Mouse (Mus musculus): ENCODE results near the gene Jak2. TPM values are rescaled to one million over a fixed set of nuclear protein-coding genes. Genes with fewer than 3 reads are reported as not detected.
A peak's percentile ranks its signal among the peaks of the same experiment; 100 is the strongest.

Jak2 gene
- polyA plus RNA-seq, 1 experiment from 2014 or later = 8.8 TPM

DNA sequence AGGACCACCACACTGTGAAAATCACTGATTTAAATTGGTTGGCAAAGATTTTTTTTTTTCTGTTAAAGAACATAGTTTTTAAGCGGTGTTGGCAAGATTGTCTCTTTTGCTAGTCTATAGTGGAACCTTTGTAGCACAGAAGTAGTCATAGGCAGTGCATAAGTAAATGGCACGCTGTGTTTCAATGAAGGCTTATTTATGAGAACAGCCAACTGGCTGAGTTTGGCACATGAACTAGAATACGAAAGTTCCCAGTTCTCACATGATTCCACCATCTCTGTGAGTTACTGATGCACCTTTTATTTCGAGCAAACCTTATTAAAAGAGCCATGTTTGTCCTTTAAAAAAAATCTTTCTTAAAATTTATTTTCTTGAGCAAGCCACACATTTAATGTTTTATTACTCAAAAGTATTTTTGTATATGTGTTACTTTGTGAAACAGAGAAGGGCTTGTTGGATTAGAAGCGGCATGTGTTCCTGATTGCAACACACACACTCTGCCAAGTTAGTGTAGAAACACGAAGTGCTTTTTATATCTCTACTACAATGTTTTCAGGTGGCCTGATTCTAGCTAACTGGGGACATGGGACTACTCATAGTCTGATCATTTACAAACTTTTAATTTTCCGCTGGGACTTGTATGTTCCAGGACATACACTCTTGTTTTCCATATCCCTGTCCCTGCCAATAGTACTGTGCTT lies 3.8 kb downstream of the Jak2 start:
- Histone ChIP-seq H3K4me1 (peaks cover 16% of the 10 kb centered on the region), H3K4me3 (replicated peaks) (no peak overlapping the region), H3K36me3 (no peaks in the 10 kb centered on the region), H3K4me2 (no peak overlapping the region), H3K27me3 (no peaks in the 10 kb centered on the region), H3K9ac (no peak overlapping the region), H3K27ac (no peak overlapping the region), H3K9me3 (replicated peaks) (no peaks in the 10 kb centered on the region)
- no peak for ATAC-seq (replicated peaks; ENCODE audit: low FRiP score)
- 91% methylated on average over 7 of the region's 7 CpGs for WGBS

- Histone ChIP-seq H3K9ac (no peak overlapping the region), H3K9me3 (replicated peaks) (no peaks in the 10 kb centered on the region), H3K4me2 (no peak overlapping the region), H3K36me3 (peaks cover 4% of the 10 kb centered on the region), H3K4me3 (replicated peaks) (no peak overlapping the region), H3K4me1 (no peaks in the 10 kb centered on the region), H3K27ac (no peak overlapping the region), H3K27me3 (no peaks in the 10 kb centered on the region)
- WGBS = 79% methylated on average over 9 of the region's 9 CpGs
- ATAC-seq (replicated peaks; ENCODE audit: low FRiP score) = no peak
Observed at GRCm38 (mm10) chr19:29261638-29262037, 10.0 kb downstream of the Jak2 start.

GRCm38 (mm10) chr19:29263492-29263891 lies 11.9 kb downstream of the Jak2 start:
- no peak overlapping the region for H3K9ac ChIP-seq
- H3K4me2 ChIP-seq = no peak overlapping the region
- H3K27me3 ChIP-seq = no peaks in the 10 kb centered on the region
- no peak for ATAC-seq (replicated peaks; ENCODE audit: low FRiP score)
- no peaks in the 10 kb centered on the region for H3K4me1 ChIP-seq
- no peak overlapping the region for H3K4me3 ChIP-seq (replicated peaks)
- H3K27ac ChIP-seq = no peak overlapping the region
- WGBS = 89% methylated on average over 1 of the region's 1 CpGs
- no peaks in the 10 kb centered on the region for H3K9me3 ChIP-seq (replicated peaks)
- peaks cover 4% of the 10 kb centered on the region for H3K36me3 ChIP-seq

GRCm38 (mm10) chr19:29265538-29265937 lies 13.9 kb downstream of the Jak2 start:
- Histone ChIP-seq H3K27me3 (no peaks in the 10 kb centered on the region), H3K4me3 (replicated peaks) (no peak overlapping the region), H3K9me3 (replicated peaks) (no peaks in the 10 kb centered on the region), H3K36me3 (peaks cover 4% of the 10 kb centered on the region), H3K4me2 (no peak overlapping the region), H3K4me1 (peaks cover 5% of the 10 kb centered on the region; the same call in 1 of the 2 replicates), H3K9ac (no peak overlapping the region), H3K27ac (0 out of 2 replicates have a peak overlapping the region, but pooled peaks have one; percentile 14)
- 66% methylated on average over 5 of the region's 5 CpGs for WGBS
- ATAC-seq (replicated peaks; ENCODE audit: low FRiP score) = no peak

GRCm38 (mm10) chr19:29267075-29267868 lies 15.6 kb downstream of the Jak2 start:
- Histone ChIP-seq H3K4me1 (peaks cover 5% of the 10 kb centered on the region; the same call in 1 of the 2 replicates), H3K9ac (no peak overlapping the region), H3K27ac (no peak overlapping the region), H3K36me3 (peaks cover 9% of the 10 kb centered on the region), H3K27me3 (no peaks in the 10 kb centered on the region), H3K9me3 (replicated peaks) (no peaks in the 10 kb centered on the region), H3K4me2 (no peak overlapping the region), H3K4me3 (replicated peaks) (no peak overlapping the region)
- no peak for ATAC-seq (replicated peaks; ENCODE audit: low FRiP score)
- 86% methylated on average over 4 of the region's 4 CpGs for WGBS

- no peak for ATAC-seq (replicated peaks; ENCODE audit: low FRiP score)
Observed at GRCm38 (mm10) chr19:29268788-29269321, 17.2 kb downstream of the Jak2 start.

DNA sequence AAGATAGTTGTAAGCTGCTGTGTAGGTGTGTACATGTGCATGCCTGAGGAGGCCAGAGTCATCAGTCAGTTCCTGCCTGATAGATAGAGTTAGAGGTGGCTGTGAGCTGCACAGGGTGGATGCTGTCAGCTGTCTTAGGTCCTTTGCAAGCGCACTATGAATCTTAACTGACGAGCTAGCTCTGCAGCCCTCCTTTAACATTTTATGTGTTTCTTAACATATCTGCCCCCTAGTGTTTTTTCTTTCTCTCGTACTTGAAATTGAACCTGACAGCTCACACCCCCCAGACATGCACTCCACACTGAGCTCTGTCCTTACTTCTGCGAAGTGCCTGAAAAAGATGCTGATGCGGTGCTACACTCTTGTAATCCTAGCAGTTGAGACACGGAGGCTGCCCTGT lies 18.6 kb downstream of the Jak2 start:
- no peak for ATAC-seq (replicated peaks; ENCODE audit: low FRiP score)
- Histone ChIP-seq H3K27me3 (no peaks in the 10 kb centered on the region), H3K4me1 (peaks cover 5% of the 10 kb centered on the region; the same call in 1 of the 2 replicates), H3K36me3 (peaks cover 12% of the 10 kb centered on the region; the same call in 1 of the 2 replicates), H3K4me2 (no peak overlapping the region), H3K9me3 (replicated peaks) (no peaks in the 10 kb centered on the region), H3K27ac (no peak overlapping the region), H3K4me3 (replicated peaks) (no peak overlapping the region), H3K9ac (no peak overlapping the region)
- WGBS = 26% methylated on average over 6 of the region's 6 CpGs

More at GRCm38 (mm10) chr19:29268788-29269321, 17.2 kb downstream of the Jak2 start:
- Histone ChIP-seq H3K36me3 (peaks cover 6% of the 10 kb centered on the region; the same call in 1 of the 2 replicates), H3K27ac (no peak overlapping the region), H3K9me3 (replicated peaks) (no peaks in the 10 kb centered on the region), H3K9ac (no peak overlapping the region), H3K4me3 (replicated peaks) (no peak overlapping the region), H3K27me3 (no peaks in the 10 kb centered on the region), H3K4me2 (no peak overlapping the region), H3K4me1 (peaks cover 5% of the 10 kb centered on the region; the same call in 1 of the 2 replicates)
- 95% methylated on average over 4 of the region's 4 CpGs for WGBS

DNA sequence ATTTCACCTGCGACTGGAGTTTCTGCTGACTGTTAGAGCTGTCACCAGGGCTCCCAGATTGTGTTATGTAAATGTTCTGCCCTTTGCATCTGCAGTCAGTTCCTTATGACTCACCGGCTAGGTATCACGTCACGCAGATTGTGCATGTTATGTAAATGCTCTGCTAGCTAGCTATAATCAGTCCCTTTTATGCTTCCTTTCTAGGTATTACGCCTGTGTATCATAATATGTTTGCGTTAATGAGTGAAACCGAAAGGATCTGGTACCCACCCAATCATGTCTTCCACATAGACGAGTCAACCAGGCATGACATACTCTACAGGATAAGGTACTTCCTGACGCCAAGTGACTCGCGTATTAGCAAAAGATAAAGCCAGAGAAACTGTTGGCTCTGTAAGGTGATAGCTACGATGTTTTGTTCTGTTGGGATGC lies 19.5 kb downstream of the Jak2 start:
- Histone ChIP-seq H3K27ac (no peak overlapping the region), H3K36me3 (peaks cover 17% of the 10 kb centered on the region; the same call in 1 of the 2 replicates), H3K9ac (no peak overlapping the region), H3K4me3 (replicated peaks) (no peak overlapping the region), H3K9me3 (replicated peaks) (no peaks in the 10 kb centered on the region), H3K4me1 (peaks cover 5% of the 10 kb centered on the region; the same call in 1 of the 2 replicates), H3K27me3 (no peaks in the 10 kb centered on the region), H3K4me2 (no peak overlapping the region)
- ATAC-seq (replicated peaks; ENCODE audit: low FRiP score) = no peak
- WGBS = 78% methylated on average over 12 of the region's 12 CpGs

DNA sequence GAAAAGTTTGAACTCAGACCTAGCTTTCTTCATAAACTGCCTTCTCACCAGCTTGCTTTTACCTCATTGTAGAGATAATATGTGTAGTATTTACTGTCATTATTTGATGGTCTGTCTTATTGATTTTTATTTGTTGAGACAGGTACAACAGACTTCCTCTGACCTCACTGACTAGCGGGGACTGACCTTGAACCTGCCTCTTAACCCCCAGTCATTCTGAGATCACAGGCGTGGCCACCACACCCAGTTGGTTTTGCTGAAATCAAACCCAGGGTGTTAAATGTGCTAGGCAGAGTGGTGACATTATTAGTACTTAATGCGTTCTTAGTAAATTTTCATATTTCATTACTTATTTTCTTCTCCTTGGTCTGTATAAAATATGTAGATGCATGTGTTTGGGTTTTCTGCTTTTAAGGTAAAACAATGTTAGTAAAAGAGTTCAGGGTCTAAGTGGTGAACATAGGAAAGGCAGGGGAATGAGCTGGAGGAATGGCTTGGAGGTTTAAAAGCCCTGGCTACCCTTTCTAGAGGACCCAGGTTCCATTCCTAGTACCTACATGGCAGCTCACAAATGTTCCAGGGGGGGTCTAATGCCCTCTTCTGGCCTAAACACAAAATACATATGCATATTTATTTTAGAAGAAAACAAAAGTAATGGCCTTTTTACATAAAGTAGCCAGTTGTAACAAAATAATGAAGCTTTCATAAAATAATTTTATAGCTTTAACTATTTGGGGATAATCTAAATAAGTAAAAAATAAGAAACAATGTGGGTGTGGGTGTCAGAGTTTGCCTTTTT lies 20.6 kb downstream of the Jak2 start:
- no peak overlapping the region for H3K9ac ChIP-seq
- peaks cover 25% of the 10 kb centered on the region for H3K36me3 ChIP-seq
- no peak for ATAC-seq (replicated peaks; ENCODE audit: low FRiP score)
- H3K9me3 ChIP-seq (replicated peaks) = no peaks in the 10 kb centered on the region
- WGBS = 91% methylated on average over 3 of the region's 3 CpGs
- H3K27ac ChIP-seq = no peak overlapping the region
- no peak overlapping the region for H3K4me3 ChIP-seq (replicated peaks)
- no peaks in the 10 kb centered on the region for H3K27me3 ChIP-seq
- H3K4me1 ChIP-seq = peaks cover 5% of the 10 kb centered on the region; the same call in 1 of the 2 replicates
- no peak overlapping the region for H3K4me2 ChIP-seq

- no peak overlapping the region for H3K4me3 ChIP-seq (replicated peaks)
- whole genome bisulfite sequencing = 94% methylated on average over 4 of the region's 4 CpGs
- no peaks in the 10 kb centered on the region for H3K9me3 ChIP-seq (replicated peaks)
- no peak overlapping the region for H3K27ac ChIP-seq
- H3K27me3 ChIP-seq = no peaks in the 10 kb centered on the region
- H3K4me1 ChIP-seq = no peaks in the 10 kb centered on the region
- no peak for ATAC-seq (replicated peaks; ENCODE audit: low FRiP score)
- peaks cover 38% of the 10 kb centered on the region for H3K36me3 ChIP-seq
- H3K4me2 ChIP-seq = no peak overlapping the region
- H3K9ac ChIP-seq = no peak overlapping the region
Observed at GRCm38 (mm10) chr19:29276414-29276813, 24.8 kb downstream of the Jak2 start.

GRCm38 (mm10) chr19:29278944-29279587 lies 27.4 kb downstream of the Jak2 start:
- Histone ChIP-seq H3K9ac (no peak overlapping the region), H3K27me3 (no peaks in the 10 kb centered on the region), H3K4me1 (no peaks in the 10 kb centered on the region), H3K27ac (no peak overlapping the region), H3K9me3 (replicated peaks) (no peaks in the 10 kb centered on the region), H3K4me3 (replicated peaks) (no peak overlapping the region), H3K4me2 (no peak overlapping the region), H3K36me3 (peaks cover 40% of the 10 kb centered on the region)
- 85% methylated on average over 6 of the region's 6 CpGs for WGBS
- no peak for ATAC-seq (replicated peaks; ENCODE audit: low FRiP score)

All from kidney, embryonic 15.5 days (tissue).